Mouse (Mus musculus) spleen, embryonic (tissue): ENCODE measurements around the gene Dse.
"Not testable (repeated sequence)": the region's sequence is repeated elsewhere in the genome, so short reads cannot be mapped to it uniquely, and the experiment has no call there.

Source experiments
- CTCF ChIA-PET: fragments of 350-600 bp; sonication (Branson Sonifier 250); formaldehyde crosslinking; loops from one replicate; lab custom pipeline; 2022; lab: Charles Lee

Dse gene

GRCm38 (mm10) chr10:34207503-34207850 lies at the start of gene Dse:
Gene Dse, minus strand, starts transcription at chr10:34207715.
- CTCF ChIA-PET: interaction anchor here (1.3 kb wide), 1 partner anchor 10 kb away, joined by 9 read pairs; no protein-coding TSS in a partner anchor

GRCm38 (mm10) chr10:34252833-34253232 lies 45.3 kb upstream of the Dse start:
- CTCF ChIA-PET: not testable (repeated sequence)

GRCm38 (mm10) chr10:34249594-34249993 lies 42.1 kb upstream of the Dse start:
- CTCF ChIA-PET: interaction anchor here (0.8 kb wide), 1 partner anchor 35 kb away, joined by 3 read pairs; no protein-coding TSS in a partner anchor

- CTCF ChIA-PET: no interaction called here
These were observed 40.2 kb upstream of the Dse start for GRCm38 (mm10) chr10:34247757-34248156.

GRCm38 (mm10) chr10:34246106-34246505 lies 38.6 kb upstream of the Dse start:
- CTCF ChIA-PET: no interaction called here

- CTCF ChIA-PET: no interaction called here
These were observed 37.2 kb upstream of the Dse start for GRCm38 (mm10) chr10:34244745-34245144.

GRCm38 (mm10) chr10:34238536-34238935 lies 31.0 kb upstream of the Dse start:
- CTCF ChIA-PET: no interaction called here

- CTCF ChIA-PET: no interaction called here
These were observed 29.1 kb upstream of the Dse start for GRCm38 (mm10) chr10:34236569-34236968.

GRCm38 (mm10) chr10:34235384-34235783 lies 27.9 kb upstream of the Dse start:
- CTCF ChIA-PET: no interaction called here

GRCm38 (mm10) chr10:34233931-34234745 lies 26.6 kb upstream of the Dse start:
- CTCF ChIA-PET: no interaction called here

GRCm38 (mm10) chr10:34233418-34233817 lies 25.9 kb upstream of the Dse start:
- CTCF ChIA-PET: no interaction called here

GRCm38 (mm10) chr10:34230121-34230675 lies 22.7 kb upstream of the Dse start:
- CTCF ChIA-PET: no interaction called here

GRCm38 (mm10) chr10:34229491-34229890 lies 22.0 kb upstream of the Dse start:
- CTCF ChIA-PET: no interaction called here

GRCm38 (mm10) chr10:34223660-34224059 lies 16.1 kb upstream of the Dse start:
- CTCF ChIA-PET: no interaction called here

GRCm38 (mm10) chr10:34221909-34222620 lies 14.6 kb upstream of the Dse start:
- CTCF ChIA-PET: no interaction called here

- CTCF ChIA-PET: interaction anchor here (1.1 kb wide), 1 partner anchor 9 kb away, joined by 4 read pairs; no protein-coding TSS in a partner anchor
These were observed 10.7 kb upstream of the Dse start for GRCm38 (mm10) chr10:34218191-34218590.

- CTCF ChIA-PET: no interaction called here
These were observed 8.2 kb upstream of the Dse start for GRCm38 (mm10) chr10:34215667-34216066.

- CTCF ChIA-PET: no interaction called here
These were observed 2.4 kb upstream of the Dse start for GRCm38 (mm10) chr10:34209951-34210350.

GRCm38 (mm10) chr10:34208031-34208430 lies 516 bp upstream of the Dse start:
- CTCF ChIA-PET: interaction anchor here (0.7 to 0.9 kb wide), 2 partner anchors 10 to 38 kb away, joined by 3 to 6 read pairs; no protein-coding TSS in a partner anchor

GRCm38 (mm10) chr10:34206783-34207502 lies 572 bp downstream of the Dse start:
- CTCF ChIA-PET: interaction anchor here (0.9 to 1.3 kb wide), 2 partner anchors 8 to 9 kb away, joined by 3 to 9 read pairs; no protein-coding TSS in a partner anchor

- CTCF ChIA-PET: interaction anchor here (0.9 to 1.3 kb wide), 2 partner anchors 9 kb away, joined by 3 to 9 read pairs; no protein-coding TSS in a partner anchor
These were observed 1.1 kb downstream of the Dse start for GRCm38 (mm10) chr10:34206436-34206782.
